Mouse (Mus musculus) liver, adult 2 months (tissue): ENCODE results near the gene Tmco1. TPM values are rescaled to one million over a fixed set of nuclear protein-coding genes. Genes with fewer than 3 reads are reported as not detected.
"Not testable (repeated sequence)": the region's sequence is repeated elsewhere in the genome, so short reads cannot be mapped to it uniquely, and the experiment has no call there.

Source experiments
- DNase-seq: peaks from one replicate; pipeline ENCODE4 v3.0.0-alpha.2; 2011; ENCODE audit warnings: low read depth, low spot score; ENCODE audit errors: extremely low read depth
- H3K27ac ChIP-seq: fragments of 200-500 bp; replicated peaks from 2 replicates; pipeline ENCODE4 v1.5.1; 2012; ENCODE audit warnings: low read depth, mild to moderate bottlenecking, control low read depth, inconsistent platforms, low read length; ENCODE audit not compliant: insufficient read depth
- H3K27me3 ChIP-seq: fragments of 200-500 bp; 2 replicates; pipeline ENCODE4 v1.6.1; 2012; ENCODE audit warnings: mild to moderate bottlenecking, moderate library complexity, low read length, inconsistent platforms; ENCODE audit not compliant: control insufficient read depth, insufficient read depth
- H3K36me3 ChIP-seq: fragments of 200-500 bp; 2 replicates; pipeline ENCODE4 v1.6.1; 2012; ENCODE audit warnings: low read length, inconsistent platforms; ENCODE audit not compliant: control insufficient read depth, insufficient read depth
- H3K4me1 ChIP-seq: fragments of 200-500 bp; 2 replicates; pipeline ENCODE4 v1.6.1; 2011; ENCODE audit warnings: low read length; ENCODE audit not compliant: control insufficient read depth, insufficient read depth
- H3K4me3 ChIP-seq: fragments of 200-500 bp; 2 replicates; pipeline ENCODE4 v1.5.1; 2011; ENCODE audit warnings: low read depth, mild to moderate bottlenecking, control low read depth, low read length, moderate library complexity; ENCODE audit not compliant: insufficient read depth
- H3K79me2 ChIP-seq: fragments of 200-500 bp; 2 replicates; pipeline ENCODE4 v1.6.1; 2012; ENCODE audit warnings: inconsistent platforms, mild to moderate bottlenecking, low read length, moderate library complexity; ENCODE audit not compliant: control insufficient read depth, insufficient read depth
- H3K9ac ChIP-seq: fragments of 200-500 bp; 2 replicates; pipeline ENCODE4 v1.6.1; 2012; ENCODE audit warnings: low read depth, mild to moderate bottlenecking, control low read depth, inconsistent platforms, low read length
- CTCF ChIP-seq: fragments of 200-500 bp; IDR thresholded peaks from 2 replicates; pipeline ENCODE4 v1.5.1; 2011; ENCODE audit warnings: low read depth, low read length, control low read depth
- POLR2A ChIP-seq: fragments of 200-500 bp; IDR thresholded peaks from 2 replicates; pipeline ENCODE4 v1.6.1; 2011; ENCODE audit warnings: low read length, control low read depth; ENCODE audit not compliant: insufficient read depth; ENCODE audit errors: extremely low read depth
- WGBS: fragments of 180-500 bp; shearing (Covaris S2); methylation state at CpG from one replicate; pipeline ENCODE4 v1.1.7; 2018; 5-methylcytosine and 5-hydroxymethylcytosine counted together
- polyA plus RNA-seq: library from polyadenylated mRNA; depleted of rRNA; stranded (reverse); fragments of >200 nt; gene quantifications from 2 replicates; pipeline ENCODE4 v1.2.3, GENCODE M21; 2012
- total RNA-seq: library from RNA; depleted of rRNA; stranded (reverse); fragments of >200 nt; gene quantifications from 2 replicates; pipeline ENCODE4 v1.2.3, GENCODE M21; 2014

The Tmco1 gene
- total and polyA plus RNA-seq, 2 experiments: 71.5 to 162 TPM

- H3K4me3 ChIP-seq: no peak overlapping the region
These were observed 32.8 kb downstream of the Tmco1 start for GRCm38 (mm10) chr1:167340910-167341528.

GRCm38 (mm10) chr1:167342831-167343230, 34.7 kb downstream of the Tmco1 start:
- no peak overlapping the region for H3K4me3 ChIP-seq
- H3K27me3 ChIP-seq: no peaks in the 10 kb centered on the region
- H3K9ac ChIP-seq: no peak overlapping the region
- DNase-seq: no peak
- H3K27ac ChIP-seq: no peak overlapping the region
- no peaks in the 10 kb centered on the region for H3K36me3 ChIP-seq
- H3K4me1 ChIP-seq: peaks cover 6% of the 10 kb centered on the region; the same call in 1 of the 2 replicates
- TF ChIP-seq POLR2A (no peak), CTCF (no peak)
- 97% methylated on average over 10 of the region's 10 CpGs for WGBS
- no peaks in the 10 kb centered on the region for H3K79me2 ChIP-seq

More at GRCm38 (mm10) chr1:167340910-167341528, 32.8 kb downstream of the Tmco1 start:
- no peaks in the 10 kb centered on the region for H3K27me3 ChIP-seq
- DNase-seq: no peak
- H3K9ac ChIP-seq: no peak overlapping the region
- H3K79me2 ChIP-seq: no peaks in the 10 kb centered on the region
- H3K27ac ChIP-seq: no peak overlapping the region
- peaks cover 6% of the 10 kb centered on the region; the same call in 1 of the 2 replicates for H3K4me1 ChIP-seq
- H3K36me3 ChIP-seq: no peaks in the 10 kb centered on the region
- TF ChIP-seq CTCF: no peak
- no peak for TF ChIP-seq POLR2A
- WGBS: 97% methylated on average over 3 of the region's 3 CpGs

- not testable (repeated sequence) for H3K9ac ChIP-seq, H3K79me2 ChIP-seq, H3K36me3 ChIP-seq, H3K27me3 ChIP-seq, H3K27ac ChIP-seq, H3K4me3 ChIP-seq, H3K4me1 ChIP-seq
- DNase-seq: peak; percentile 79
- WGBS: 54% methylated on average over 10 of the region's 10 CpGs
These were observed 37.9 kb downstream of the Tmco1 start for GRCm38 (mm10) chr1:167345994-167346520.

- H3K36me3 ChIP-seq: peaks cover 11% of the 10 kb centered on the region
- not testable (repeated sequence) for H3K9ac ChIP-seq, H3K27ac ChIP-seq, H3K27me3 ChIP-seq, H3K79me2 ChIP-seq, H3K4me3 ChIP-seq, DNase-seq, H3K4me1 ChIP-seq
- 59% methylated on average over 3 of the region's 3 CpGs for WGBS
These were observed 41.0 kb downstream of the Tmco1 start for GRCm38 (mm10) chr1:167349206-167349605.

- peaks cover 4% of the 10 kb centered on the region; the same call in 1 of the 2 replicates for H3K79me2 ChIP-seq
- under 1% methylated on average over 55 of the region's 55 CpGs for WGBS
- peaks cover 9% of the 10 kb centered on the region for H3K4me1 ChIP-seq
- H3K4me3 ChIP-seq: peak within 1 kb of the TSS; percentile 89
- H3K27ac ChIP-seq: peak within 1 kb of the TSS; percentile 94
- peak; percentile 96 for DNase-seq
- no peaks in the 10 kb centered on the region for H3K27me3 ChIP-seq
- TF ChIP-seq CTCF (no peak), POLR2A (peak; percentile 83)
- H3K9ac ChIP-seq: peak within 1 kb of the TSS; percentile 96
- H3K36me3 ChIP-seq: peaks cover 19% of the 10 kb centered on the region
These were observed 41.8 kb downstream of the Tmco1 start, which contains the start of gene Aldh9a1 for GRCm38 (mm10) chr1:167349815-167350596. TSS of gene Aldh9a1 (plus strand) at chr1:167349991.
